Mouse (Mus musculus): ENCODE results near the gene Hk2. TPM values are rescaled to one million over a fixed set of nuclear protein-coding genes. Genes with fewer than 3 reads are reported as not detected.
"Not testable (repeated sequence)": the region's sequence is repeated elsewhere in the genome, so short reads cannot be mapped to it uniquely, and the experiment has no call there.

Hk2 gene
- polyA plus RNA-seq, 1 experiment from 2014 or later, result 3.3 TPM

DNA sequence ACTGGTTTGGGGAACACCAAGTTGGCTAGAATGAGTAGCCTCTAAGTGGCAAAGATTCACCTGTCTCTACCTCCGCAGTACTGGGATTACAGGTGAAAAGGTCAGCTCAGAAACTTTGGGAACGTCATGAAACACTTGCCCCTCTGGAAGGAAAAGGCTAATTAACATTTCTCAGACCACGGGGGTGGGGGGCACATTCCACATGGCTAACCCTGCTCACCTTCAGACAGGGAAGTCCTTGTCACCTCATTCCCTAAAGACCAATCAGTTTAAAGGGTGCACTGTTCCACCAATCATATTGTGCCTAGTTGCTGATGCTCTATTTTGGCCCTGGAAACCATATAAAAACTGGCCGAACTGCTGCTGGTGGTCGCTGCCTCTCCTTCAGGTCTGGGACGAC lies 73.0 kb downstream of the Hk2 start:
- Histone ChIP-seq H3K9me3 (ENCODE audit: low read length) (no peaks in the 10 kb centered on the region), H3K36me3 (replicated peaks; ENCODE audit: insufficient read depth, low read length) (no peaks in the 10 kb centered on the region), H3K4me2 (ENCODE audit: low read depth, low read length) (no peak overlapping the region), H3K27me3 (ENCODE audit: insufficient read depth, low read length) (peaks cover 7% of the 10 kb centered on the region; the same call in 1 of the 2 replicates), H3K4me1 (ENCODE audit: insufficient read depth) (no peaks in the 10 kb centered on the region), H3K27ac (ENCODE audit: low read depth) (no peak overlapping the region), H3K4me3 (ENCODE audit: low read depth, low read length) (no peak overlapping the region), H3K9ac (replicated peaks) (no peak overlapping the region)
- ATAC-seq, result no peak
- TF ChIP-seq EP300 (IDR thresholded peaks at IDR 0.05; ENCODE audit: low read depth), result no peak
- no peak for TF ChIP-seq CTCF (IDR thresholded peaks at IDR 0.05; ENCODE audit: low read depth)
- DNase-seq, result no peak
- WGBS (ENCODE audit: insufficient replicate concordance), result 68% methylated on average over 6 of the region's 6 CpGs

- WGBS (ENCODE audit: insufficient replicate concordance), result 31% methylated on average over 5 of the region's 5 CpGs
Measured at GRCm38 (mm10) chr6:82699831-82700230, 74.4 kb downstream of the Hk2 start.

GRCm38 (mm10) chr6:82696736-82697135 lies 77.5 kb downstream of the Hk2 start:
- H3K27me3 ChIP-seq (ENCODE audit: insufficient read depth, low read length), result no peaks in the 10 kb centered on the region
- no peaks in the 10 kb centered on the region for H3K36me3 ChIP-seq (replicated peaks; ENCODE audit: insufficient read depth, low read length)
- H3K9ac ChIP-seq (replicated peaks), result no peak overlapping the region
- 91% methylated on average over 3 of the region's 3 CpGs for WGBS (ENCODE audit: insufficient replicate concordance)
- H3K27ac ChIP-seq (ENCODE audit: low read depth), result no peak overlapping the region
- no peaks in the 10 kb centered on the region for H3K9me3 ChIP-seq (ENCODE audit: low read length)
- no peaks in the 10 kb centered on the region for H3K4me1 ChIP-seq (ENCODE audit: insufficient read depth)
- no peak for DNase-seq
- ATAC-seq, result no peak
- H3K4me3 ChIP-seq (ENCODE audit: low read depth, low read length), result no peak overlapping the region
- TF ChIP-seq CTCF (IDR thresholded peaks at IDR 0.05; ENCODE audit: low read depth) (no peak), EP300 (IDR thresholded peaks at IDR 0.05; ENCODE audit: low read depth) (no peak)
- H3K4me2 ChIP-seq (ENCODE audit: low read depth, low read length), result no peak overlapping the region

More at GRCm38 (mm10) chr6:82699831-82700230, 74.4 kb downstream of the Hk2 start:
- Histone ChIP-seq H3K4me3 (ENCODE audit: low read depth, low read length) (no peak overlapping the region), H3K9me3 (ENCODE audit: low read length) (no peaks in the 10 kb centered on the region), H3K4me1 (ENCODE audit: insufficient read depth) (no peaks in the 10 kb centered on the region), H3K36me3 (replicated peaks; ENCODE audit: insufficient read depth, low read length) (no peaks in the 10 kb centered on the region), H3K9ac (replicated peaks) (no peak overlapping the region), H3K27me3 (ENCODE audit: insufficient read depth, low read length) (peaks cover 7% of the 10 kb centered on the region; the same call in 1 of the 2 replicates), H3K27ac (ENCODE audit: low read depth) (no peak overlapping the region), H3K4me2 (ENCODE audit: low read depth, low read length) (no peak overlapping the region)
- no peak for ATAC-seq
- TF ChIP-seq CTCF (IDR thresholded peaks at IDR 0.05; ENCODE audit: low read depth), result no peak
- TF ChIP-seq EP300 (IDR thresholded peaks at IDR 0.05; ENCODE audit: low read depth), result no peak
- DNase-seq, result no peak

GRCm38 (mm10) chr6:82694668-82695067 lies 79.6 kb downstream of the Hk2 start:
- TF ChIP-seq CTCF (IDR thresholded peaks at IDR 0.05; ENCODE audit: low read depth), result no peak
- no peak for TF ChIP-seq EP300 (IDR thresholded peaks at IDR 0.05; ENCODE audit: low read depth)
- ATAC-seq (no peak), DNase-seq (no peak)
- WGBS (ENCODE audit: insufficient replicate concordance), result 57% methylated on average over 13 of the region's 13 CpGs
- Histone ChIP-seq H3K27me3 (ENCODE audit: insufficient read depth, low read length) (no peaks in the 10 kb centered on the region), H3K36me3 (replicated peaks; ENCODE audit: insufficient read depth, low read length) (no peaks in the 10 kb centered on the region), H3K4me2 (ENCODE audit: low read depth, low read length) (no peak overlapping the region), H3K9ac (replicated peaks) (no peak overlapping the region), H3K9me3 (ENCODE audit: low read length) (no peaks in the 10 kb centered on the region), H3K4me3 (ENCODE audit: low read depth, low read length) (no peak overlapping the region), H3K27ac (ENCODE audit: low read depth) (no peak overlapping the region), H3K4me1 (ENCODE audit: insufficient read depth) (no peaks in the 10 kb centered on the region)

DNA sequence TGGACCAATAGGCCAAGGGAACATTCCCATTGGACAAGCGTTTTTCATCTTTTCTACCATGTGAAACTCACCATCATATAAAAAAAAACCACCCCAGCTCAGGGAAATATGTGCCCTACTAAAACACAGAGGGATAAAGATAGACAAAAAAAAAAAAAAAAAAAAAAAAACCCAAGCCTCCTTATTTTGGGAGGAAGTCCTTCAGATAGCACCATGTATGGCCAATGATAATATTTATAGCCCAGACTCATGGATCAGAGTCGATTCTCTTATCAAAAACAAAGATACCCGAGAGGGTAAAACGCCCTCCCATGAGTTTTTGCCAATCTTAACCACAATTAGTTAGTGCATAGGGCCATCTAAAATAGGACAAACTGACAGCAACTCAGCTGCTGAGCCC lies 84.8 kb downstream of the Hk2 start:
- Histone ChIP-seq H3K36me3 (replicated peaks; ENCODE audit: insufficient read depth, low read length) (no peaks in the 10 kb centered on the region), H3K4me3 (ENCODE audit: low read depth, low read length) (no peak overlapping the region), H3K4me1 (ENCODE audit: insufficient read depth) (no peaks in the 10 kb centered on the region), H3K9me3 (ENCODE audit: low read length) (no peaks in the 10 kb centered on the region), H3K4me2 (ENCODE audit: low read depth, low read length) (no peak overlapping the region), H3K27me3 (ENCODE audit: insufficient read depth, low read length) (no peaks in the 10 kb centered on the region), H3K27ac (ENCODE audit: low read depth) (no peak overlapping the region), H3K9ac (replicated peaks) (no peak overlapping the region)
- WGBS (ENCODE audit: insufficient replicate concordance), result 46% methylated on average over 4 of the region's 4 CpGs
- no peak for TF ChIP-seq CTCF (IDR thresholded peaks at IDR 0.05; ENCODE audit: low read depth)
- no peak for TF ChIP-seq EP300 (IDR thresholded peaks at IDR 0.05; ENCODE audit: low read depth)
- ATAC-seq (no peak), DNase-seq (no peak)

- H3K9me3 ChIP-seq (ENCODE audit: low read length); H3K9ac ChIP-seq (replicated peaks); H3K27ac ChIP-seq (ENCODE audit: low read depth); H3K4me3 ChIP-seq (ENCODE audit: low read depth, low read length); H3K4me2 ChIP-seq (ENCODE audit: low read depth, low read length); ATAC-seq; H3K36me3 ChIP-seq (replicated peaks; ENCODE audit: insufficient read depth, low read length); H3K27me3 ChIP-seq (ENCODE audit: insufficient read depth, low read length); H3K4me1 ChIP-seq (ENCODE audit: insufficient read depth); DNase-seq: not testable (repeated sequence)
- 73% methylated on average over 5 of the region's 5 CpGs for WGBS (ENCODE audit: insufficient replicate concordance)
Measured at GRCm38 (mm10) chr6:82688586-82688985, 85.7 kb downstream of the Hk2 start.

GRCm38 (mm10) chr6:82684136-82684535 lies 90.1 kb downstream of the Hk2 start:
- Histone ChIP-seq H3K36me3 (replicated peaks; ENCODE audit: insufficient read depth, low read length) (no peaks in the 10 kb centered on the region), H3K9ac (replicated peaks) (no peak overlapping the region), H3K4me2 (ENCODE audit: low read depth, low read length) (no peak overlapping the region), H3K9me3 (ENCODE audit: low read length) (no peaks in the 10 kb centered on the region), H3K27ac (ENCODE audit: low read depth) (no peak overlapping the region), H3K27me3 (ENCODE audit: insufficient read depth, low read length) (no peaks in the 10 kb centered on the region), H3K4me3 (ENCODE audit: low read depth, low read length) (no peak overlapping the region), H3K4me1 (ENCODE audit: insufficient read depth) (no peaks in the 10 kb centered on the region)
- ATAC-seq (no peak), DNase-seq (no peak)
- TF ChIP-seq CTCF (IDR thresholded peaks at IDR 0.05; ENCODE audit: low read depth) (no peak), EP300 (IDR thresholded peaks at IDR 0.05; ENCODE audit: low read depth) (no peak)

DNA sequence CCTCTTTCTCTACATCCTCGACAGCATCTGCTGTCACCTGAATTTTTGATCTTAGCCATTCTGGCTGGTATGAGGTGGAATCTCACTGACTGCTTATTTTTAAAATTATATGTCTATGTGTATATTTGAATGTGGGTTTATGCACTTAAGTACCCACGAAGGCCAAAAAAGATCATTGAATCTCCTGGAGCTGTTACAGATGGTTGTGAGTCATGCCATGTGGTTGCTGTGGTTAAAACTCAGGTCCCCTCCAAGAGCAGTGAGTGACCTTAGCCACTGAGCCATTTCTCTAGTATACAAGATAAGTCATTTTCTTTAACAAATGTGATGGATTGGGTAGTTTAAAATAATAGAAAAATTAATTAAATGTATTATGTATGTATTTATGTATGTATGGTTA lies 95.0 kb downstream of the Hk2 start:
- not testable (repeated sequence) for ATAC-seq; H3K4me2 ChIP-seq (ENCODE audit: low read depth, low read length); H3K4me1 ChIP-seq (ENCODE audit: insufficient read depth); H3K9me3 ChIP-seq (ENCODE audit: low read length); H3K27me3 ChIP-seq (ENCODE audit: insufficient read depth, low read length); DNase-seq; H3K36me3 ChIP-seq (replicated peaks; ENCODE audit: insufficient read depth, low read length); H3K4me3 ChIP-seq (ENCODE audit: low read depth, low read length); H3K27ac ChIP-seq (ENCODE audit: low read depth); H3K9ac ChIP-seq (replicated peaks)
- WGBS (ENCODE audit: insufficient replicate concordance), result 45% methylated on average over 2 of the region's 2 CpGs

DNA sequence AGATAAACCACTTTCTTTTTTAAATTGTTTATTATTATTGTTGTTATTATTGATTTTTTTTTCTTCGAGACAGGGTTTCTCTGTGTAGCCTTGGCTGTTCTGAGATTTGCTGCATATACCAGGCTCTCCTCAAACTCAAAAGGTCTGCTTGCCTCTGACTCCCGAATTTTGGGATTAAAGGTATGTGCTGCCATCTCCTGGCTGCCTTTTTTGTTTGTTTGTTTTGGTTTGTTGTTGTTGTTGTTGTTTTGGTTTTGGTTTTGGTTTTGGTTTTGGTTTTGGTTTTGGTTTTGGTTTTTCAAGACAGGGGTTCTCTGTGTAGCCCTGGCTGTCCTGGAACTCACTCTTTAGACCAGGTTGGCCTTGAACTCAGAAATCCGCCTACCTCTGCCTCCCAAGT lies 96.6 kb downstream of the Hk2 start:
- not testable (repeated sequence) for H3K4me2 ChIP-seq (ENCODE audit: low read depth, low read length); DNase-seq; H3K9me3 ChIP-seq (ENCODE audit: low read length); H3K36me3 ChIP-seq (replicated peaks; ENCODE audit: insufficient read depth, low read length); H3K4me1 ChIP-seq (ENCODE audit: insufficient read depth); H3K4me3 ChIP-seq (ENCODE audit: low read depth, low read length); ATAC-seq; H3K9ac ChIP-seq (replicated peaks); H3K27me3 ChIP-seq (ENCODE audit: insufficient read depth, low read length); H3K27ac ChIP-seq (ENCODE audit: low read depth)
- 63% methylated on average over 3 of the region's 3 CpGs for WGBS (ENCODE audit: insufficient replicate concordance)
